Mouse (Mus musculus) mature B cell (primary cell): ENCODE measurements around the gene Iqcf5.
"Not testable (repeated sequence)": the region's sequence is repeated elsewhere in the genome, so short reads cannot be mapped to it uniquely, and the experiment has no call there.

Experiments used
- in situ Hi-C: fragments of 300-500 bp; cut with MboI; formaldehyde crosslinking; loops from 2 replicates; pipeline ENCODE4 v1.14.3; 2019

Gene Iqcf5

GRCm38 (mm10) chr9:106481676-106482075 is 32.7 kb upstream of the Iqcf5 start:
- in situ Hi-C loops: no loop called here

GRCm38 (mm10) chr9:106482578-106483115 is 31.7 kb upstream of the Iqcf5 start:
- in situ Hi-C loops: no loop called here

- in situ Hi-C loops: no loop called here
These were observed 31.2 kb upstream of the Iqcf5 start for GRCm38 (mm10) chr9:106483136-106483535.

- in situ Hi-C loops: no loop called here
These were observed 30.8 kb upstream of the Iqcf5 start for GRCm38 (mm10) chr9:106483606-106484005.

GRCm38 (mm10) chr9:106485076-106485475 is 29.3 kb upstream of the Iqcf5 start:
- in situ Hi-C loops: no loop called here

- in situ Hi-C loops: not testable (repeated sequence)
These were observed 26.8 kb upstream of the Iqcf5 start for GRCm38 (mm10) chr9:106487602-106488001.

- in situ Hi-C loops: no loop called here
These were observed 14.7 kb upstream of the Iqcf5 start, which contains the start of gene Iqcf1 for GRCm38 (mm10) chr9:106499667-106500066. Iqcf1 (plus strand) TSS chr9:106499967.

GRCm38 (mm10) chr9:106501846-106502245 is 12.5 kb upstream of the Iqcf5 start:
- in situ Hi-C loops: no loop called here

- in situ Hi-C loops: no loop called here
These were observed 10.1 kb upstream of the Iqcf5 start for GRCm38 (mm10) chr9:106504246-106504645.

GRCm38 (mm10) chr9:106509356-106509755 is 5.0 kb upstream of the Iqcf5 start:
- in situ Hi-C loops: no loop called here

GRCm38 (mm10) chr9:106512729-106513450 is 1.5 kb upstream of the Iqcf5 start:
- in situ Hi-C loops: no loop called here

- in situ Hi-C loops: no loop called here
These were observed 807 bp upstream of the Iqcf5 start for GRCm38 (mm10) chr9:106513566-106513965.

GRCm38 (mm10) chr9:106519433-106519832 is 5.1 kb downstream of the Iqcf5 start:
- in situ Hi-C loops: no loop called here

GRCm38 (mm10) chr9:106519909-106520308 is 5.5 kb downstream of the Iqcf5 start:
- in situ Hi-C loops: no loop called here

- in situ Hi-C loops: no loop called here
These were observed 17.5 kb downstream of the Iqcf5 start for GRCm38 (mm10) chr9:106531833-106532232.

GRCm38 (mm10) chr9:106534296-106534695 is 19.9 kb downstream of the Iqcf5 start:
- in situ Hi-C loops: no loop called here

GRCm38 (mm10) chr9:106534975-106535374 is 20.6 kb downstream of the Iqcf5 start:
- in situ Hi-C loops: no loop called here

- in situ Hi-C loops: no loop called here
These were observed 47.2 kb downstream of the Iqcf5 start, which contains the start of gene Iqcf3 for GRCm38 (mm10) chr9:106561531-106561930. Iqcf3 (minus strand) TSS chr9:106561631.

- in situ Hi-C loops: no loop called here
These were observed 47.9 kb downstream of the Iqcf5 start for GRCm38 (mm10) chr9:106562291-106562690.

GRCm38 (mm10) chr9:106564025-106564424 is 49.7 kb downstream of the Iqcf5 start:
- in situ Hi-C loops: no loop called here
